Mouse (Mus musculus): ENCODE results near the gene Ccdc141. TPM values are rescaled to one million over a fixed set of nuclear protein-coding genes. Genes with fewer than 3 reads are reported as not detected.
"Not testable (repeated sequence)": the region's sequence is repeated elsewhere in the genome, so short reads cannot be mapped to it uniquely, and the experiment has no call there.

Gene Ccdc141
- total RNA-seq, 1 experiment from 2014 or later, result 10.7 TPM

DNA sequence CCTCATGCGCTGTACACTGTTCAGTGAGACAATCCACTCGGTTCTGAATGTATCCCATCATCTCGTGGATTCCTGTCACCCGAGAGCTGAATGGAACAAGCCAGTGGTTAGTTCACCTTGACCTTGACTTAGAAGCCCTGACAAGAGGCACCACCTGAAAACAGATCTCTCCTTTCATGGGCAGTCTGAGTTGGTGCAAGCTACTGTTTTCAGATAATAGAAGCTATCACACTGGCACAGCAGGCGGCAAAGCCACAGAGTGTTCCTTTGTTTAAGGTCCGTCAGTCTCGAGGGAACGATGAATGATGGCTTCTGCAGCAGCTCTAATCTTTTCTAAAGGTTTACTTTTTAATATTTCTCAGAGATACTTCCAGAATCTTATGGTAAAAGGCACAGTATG is 110.8 kb downstream of the Ccdc141 start:
- DNase-seq, result no peak

DNA sequence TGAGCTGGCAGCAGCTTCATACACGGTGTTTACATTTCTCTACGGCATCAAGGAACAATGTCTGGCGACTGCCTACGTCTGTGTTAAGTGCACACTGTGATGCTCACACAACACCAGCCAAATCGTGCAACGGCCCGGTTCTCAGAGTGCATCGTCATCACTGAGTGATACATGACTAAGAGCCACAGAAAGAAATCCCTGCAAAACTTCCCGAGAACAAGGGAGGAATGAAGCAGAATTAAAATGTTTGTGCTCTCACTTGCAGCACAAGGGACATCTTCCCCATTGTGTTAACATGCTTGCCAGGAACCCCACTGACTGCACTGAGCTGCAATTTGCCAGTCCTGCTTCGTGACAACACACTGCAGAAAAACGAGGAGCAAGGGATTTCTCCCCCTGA is 114.1 kb downstream of the Ccdc141 start:
- DNase-seq, result no peak

DNA sequence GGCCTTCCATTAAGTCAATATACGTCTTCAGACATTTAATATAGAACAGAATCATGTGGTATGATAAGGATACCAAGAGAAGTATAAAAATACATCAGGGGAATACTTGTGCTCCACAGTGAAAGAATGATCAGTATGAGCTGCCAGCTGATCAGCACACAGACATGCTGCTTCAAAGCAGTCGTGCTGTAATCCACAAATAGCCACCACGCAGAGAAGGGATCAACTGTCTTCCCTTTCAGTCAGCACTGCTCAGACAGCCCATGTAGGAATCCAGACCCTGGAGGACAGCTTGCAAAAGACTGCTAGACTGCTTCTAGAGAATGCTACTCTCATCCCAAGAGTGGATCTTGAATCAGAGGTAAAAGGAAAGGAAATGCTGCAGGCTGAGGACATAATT is 127.5 kb downstream of the Ccdc141 start:
- no peak for DNase-seq

DNA sequence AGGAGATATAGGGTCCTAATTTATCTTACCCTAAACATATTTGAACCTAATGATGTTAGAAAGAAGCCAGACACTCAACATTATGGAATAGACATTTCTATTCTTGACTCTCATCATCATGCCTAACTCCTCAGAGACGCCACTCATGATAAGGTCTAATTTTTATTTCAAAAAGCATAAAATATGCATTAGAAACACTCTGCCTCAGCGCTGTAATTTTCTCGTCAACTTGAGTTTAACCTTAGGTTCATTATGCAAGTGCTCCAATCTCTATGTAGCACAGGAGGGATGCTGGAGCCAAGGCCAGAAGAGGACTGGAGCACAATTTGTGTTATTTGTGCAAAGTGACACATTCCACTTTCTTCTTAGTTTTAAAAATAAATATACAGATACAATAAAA is 130.8 kb downstream of the Ccdc141 start:
- DNase-seq, result no peak

DNA sequence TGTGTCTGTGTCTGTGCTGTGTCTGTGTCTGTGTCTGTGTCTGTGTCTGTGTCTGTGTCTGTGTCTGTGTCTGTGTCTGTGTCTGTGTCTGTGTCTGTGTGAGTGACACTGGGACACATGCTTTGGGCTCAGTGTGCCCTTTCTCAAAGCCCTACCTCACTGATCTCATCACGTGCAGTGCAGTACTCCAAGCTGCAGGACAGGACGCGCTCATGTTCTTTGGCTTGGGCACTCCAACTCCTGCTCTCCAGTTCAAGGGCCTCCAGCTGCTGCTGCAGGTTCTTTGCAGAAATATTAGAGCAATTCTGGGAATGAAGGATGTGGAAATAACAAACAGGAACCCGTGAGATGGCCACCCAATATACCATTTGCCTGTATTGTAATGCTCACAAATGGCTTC is 131.2 kb downstream of the Ccdc141 start:
- DNase-seq, result no peak

DNA sequence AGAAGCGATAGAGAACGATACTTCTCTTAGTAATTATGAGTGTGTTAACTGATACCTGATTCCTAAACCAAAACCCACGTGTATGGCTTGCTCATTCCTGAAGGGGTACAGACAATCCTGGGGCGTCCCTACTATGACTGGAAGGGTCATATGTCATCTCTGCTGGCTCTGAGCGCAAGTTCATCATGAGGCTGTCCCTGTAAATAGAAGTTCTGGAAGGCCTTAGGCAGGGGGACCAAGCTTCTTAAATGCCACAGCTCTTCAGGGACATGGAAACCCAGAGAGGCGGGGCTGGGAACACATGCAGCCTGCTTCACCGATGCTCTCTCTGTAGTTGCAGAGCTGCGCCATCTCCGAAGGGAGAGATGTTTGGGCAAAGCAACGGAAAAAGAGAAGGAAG is 133.2 kb downstream of the Ccdc141 start:
- no peak for DNase-seq

DNA sequence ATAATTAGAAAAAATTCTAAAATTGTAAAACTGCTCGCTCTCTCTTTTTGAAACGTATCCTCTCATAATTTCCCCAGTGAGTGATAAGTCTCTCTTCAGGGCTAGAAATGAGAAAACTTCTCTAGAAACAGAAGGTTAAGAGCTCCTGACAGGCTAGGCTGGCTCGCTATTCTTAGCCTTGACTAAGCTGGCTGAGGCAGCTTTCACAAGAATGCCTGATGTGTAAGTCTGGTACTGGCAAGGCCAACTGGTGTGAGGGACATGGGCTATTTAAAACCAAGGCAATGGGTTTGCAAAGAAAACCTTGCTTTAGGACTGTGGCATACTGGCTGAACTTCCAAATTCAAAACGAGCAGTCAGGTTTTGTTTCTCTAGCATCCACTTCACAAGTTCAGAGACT is 136.3 kb downstream of the Ccdc141 start:
- no peak for DNase-seq

DNA sequence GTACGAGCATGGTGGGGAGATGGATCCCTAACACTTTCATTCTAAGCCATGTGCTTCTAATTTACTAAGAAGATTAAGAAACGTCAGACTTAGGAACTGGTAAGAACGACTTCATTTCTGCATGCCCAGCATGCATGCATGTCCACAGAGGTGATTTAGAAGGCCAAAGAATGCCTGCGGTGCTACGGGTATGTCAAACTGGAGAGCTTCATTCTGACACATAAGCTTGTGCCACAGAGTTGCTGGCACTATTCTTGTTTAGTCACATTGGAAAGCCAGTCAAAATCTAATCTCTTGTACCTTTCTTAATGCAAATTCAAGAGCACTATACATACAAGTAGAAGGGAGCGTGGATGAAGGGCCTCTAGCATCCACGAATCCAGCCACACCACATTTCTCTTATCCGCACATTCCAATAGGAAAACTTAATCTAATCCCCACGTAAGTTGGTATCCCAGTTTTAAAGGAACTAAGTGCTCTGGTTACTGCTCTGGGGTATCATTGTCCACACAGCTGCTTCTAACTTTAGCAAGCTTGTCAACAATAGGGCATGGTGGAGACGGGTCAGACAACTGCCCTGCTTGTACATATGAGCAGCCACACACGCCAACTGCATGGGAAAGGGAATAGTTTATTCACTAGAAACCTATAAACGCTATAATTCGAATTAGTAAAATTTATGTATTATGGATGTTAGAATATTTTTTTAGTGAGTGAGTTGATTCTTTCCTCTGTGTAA is 136.9 kb downstream of the Ccdc141 start:
- DNase-seq, result no peak

DNA sequence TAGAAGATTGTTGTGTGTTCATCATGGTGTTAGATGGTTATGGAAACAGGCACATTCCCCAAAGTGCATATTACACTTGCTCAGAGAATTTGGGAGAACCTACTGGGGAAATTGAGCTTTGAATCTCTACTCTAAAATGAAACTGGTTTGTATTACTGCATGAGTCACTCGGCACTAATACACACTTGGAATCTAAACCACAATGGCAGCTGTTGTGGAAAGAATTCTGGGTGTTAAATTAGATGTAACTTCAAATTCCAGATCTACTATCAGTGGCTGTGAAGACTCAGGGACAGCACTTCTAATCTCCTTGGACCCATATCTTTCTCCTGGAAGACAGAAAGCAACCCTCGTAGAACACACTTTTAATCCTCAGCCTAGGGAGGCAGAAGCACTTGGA is 149.8 kb downstream of the Ccdc141 start:
- no peak for DNase-seq

DNA sequence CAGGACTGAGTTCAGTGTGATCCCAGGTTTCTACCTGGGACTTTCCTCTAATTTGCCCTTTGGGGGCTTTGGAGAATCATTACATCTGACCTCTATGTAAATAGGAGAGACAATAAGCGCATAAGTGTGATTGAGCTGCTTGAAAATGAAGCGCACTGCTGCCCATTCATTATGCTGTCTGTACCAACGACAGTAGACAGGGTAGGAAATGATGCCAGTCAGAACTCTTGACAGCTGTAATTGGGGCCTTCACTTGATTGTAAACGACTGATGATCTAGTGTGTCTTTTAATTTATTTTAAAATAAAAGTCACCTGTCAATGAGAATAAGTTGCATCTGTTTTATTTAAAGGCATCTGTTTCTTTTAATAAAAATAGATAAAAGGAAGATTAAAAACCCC is 152.7 kb downstream of the Ccdc141 start:
- no peak for DNase-seq

DNA sequence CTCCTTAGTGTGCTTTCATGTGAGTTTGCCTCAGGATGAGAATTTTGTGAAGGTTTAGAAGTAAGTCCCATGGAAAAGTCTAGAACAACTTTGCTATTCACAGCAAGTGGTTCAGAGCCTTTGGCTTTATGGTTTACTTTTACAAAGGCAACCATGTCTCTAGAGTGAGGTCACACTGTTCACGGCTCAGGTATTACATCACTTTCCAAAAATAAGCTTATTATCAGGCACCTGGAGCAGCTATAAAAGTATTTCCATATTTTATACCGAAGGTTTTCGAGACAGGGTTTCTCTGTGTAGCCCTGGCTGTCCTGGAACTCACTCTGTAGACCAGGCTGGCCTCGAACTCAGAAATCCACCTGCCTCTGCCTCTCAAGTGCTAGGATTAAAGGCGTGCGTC is 157.0 kb downstream of the Ccdc141 start:
- not testable (repeated sequence) for DNase-seq

DNA sequence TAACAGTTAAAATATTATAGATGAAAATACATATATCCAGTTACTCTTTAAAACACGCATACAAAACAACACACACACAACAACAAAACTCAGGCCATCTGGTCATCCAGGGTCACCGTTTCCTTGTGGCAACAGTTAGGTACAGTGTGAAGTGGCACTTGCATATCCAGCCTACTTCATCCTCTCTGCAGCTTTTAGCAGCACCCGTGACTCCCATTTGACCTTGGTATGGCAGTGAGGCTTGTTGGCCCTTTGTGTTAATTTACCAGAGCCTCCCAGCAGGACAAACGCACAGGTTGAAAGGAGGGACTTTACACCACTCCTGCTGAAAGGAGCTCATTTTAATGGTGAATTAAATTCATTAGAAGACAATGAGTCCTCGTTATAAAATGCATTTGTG is 158.5 kb downstream of the Ccdc141 start:
- no peak for DNase-seq

DNA sequence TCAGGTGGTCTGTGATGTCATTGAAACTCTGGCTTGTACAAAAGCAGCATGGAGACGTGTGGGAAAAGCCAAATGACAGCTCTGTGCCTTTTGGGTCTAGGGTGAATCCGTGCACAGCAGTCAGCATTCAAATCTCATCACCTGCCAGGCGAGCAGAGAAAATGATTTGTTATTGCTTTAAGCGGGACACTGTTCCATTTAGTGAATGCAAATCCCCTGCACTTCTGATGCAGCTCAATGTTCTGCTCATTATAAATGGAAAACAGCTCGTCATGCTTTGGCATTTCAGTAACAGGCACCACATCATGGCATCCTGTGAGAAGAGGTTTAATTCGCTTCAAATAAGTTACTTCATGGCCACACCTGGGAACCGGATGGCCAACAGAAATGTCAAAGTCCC is 163.4 kb downstream of the Ccdc141 start:
- DNase-seq, result no peak

DNA sequence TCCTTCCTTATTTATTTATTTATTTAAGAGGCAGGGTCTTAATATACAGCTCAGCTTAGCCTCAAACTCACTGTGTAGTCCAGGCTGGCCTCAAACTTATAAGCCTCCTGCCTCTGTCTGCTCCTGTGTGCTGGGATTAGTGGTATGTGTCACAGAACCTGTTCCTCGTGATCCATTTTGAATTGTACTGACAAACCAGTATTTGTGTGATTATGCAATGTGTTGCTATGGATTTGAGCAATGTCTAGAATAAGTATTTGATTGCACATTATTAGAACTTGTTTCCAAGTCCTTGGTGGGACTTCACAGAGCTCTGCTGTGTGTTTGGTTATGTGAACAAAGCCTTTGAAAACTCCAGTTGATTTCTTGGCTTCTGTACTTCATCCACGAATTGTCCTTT is 167.3 kb downstream of the Ccdc141 start:
- no peak for DNase-seq

DNA sequence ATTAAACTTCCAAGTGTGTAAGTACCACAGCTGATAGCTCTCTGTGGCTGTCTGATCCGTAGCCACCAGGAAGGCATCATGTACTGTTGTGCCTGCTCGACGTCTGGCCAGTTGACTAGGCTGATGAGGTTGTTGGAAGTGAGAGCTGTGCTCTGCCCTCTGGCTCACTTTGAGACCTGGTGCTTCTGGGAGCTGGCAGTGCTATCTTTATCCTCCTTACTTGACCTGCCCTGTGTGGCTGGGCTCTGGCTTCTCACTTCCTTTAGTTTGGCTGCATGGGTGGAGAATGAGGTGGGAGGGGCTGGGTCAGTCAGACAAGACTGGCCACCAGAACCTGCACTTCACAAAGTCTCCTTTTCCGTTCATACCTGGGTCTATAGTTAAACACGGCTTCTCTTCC is 172.1 kb downstream of the Ccdc141 start:
- DNase-seq, result no peak

DNA sequence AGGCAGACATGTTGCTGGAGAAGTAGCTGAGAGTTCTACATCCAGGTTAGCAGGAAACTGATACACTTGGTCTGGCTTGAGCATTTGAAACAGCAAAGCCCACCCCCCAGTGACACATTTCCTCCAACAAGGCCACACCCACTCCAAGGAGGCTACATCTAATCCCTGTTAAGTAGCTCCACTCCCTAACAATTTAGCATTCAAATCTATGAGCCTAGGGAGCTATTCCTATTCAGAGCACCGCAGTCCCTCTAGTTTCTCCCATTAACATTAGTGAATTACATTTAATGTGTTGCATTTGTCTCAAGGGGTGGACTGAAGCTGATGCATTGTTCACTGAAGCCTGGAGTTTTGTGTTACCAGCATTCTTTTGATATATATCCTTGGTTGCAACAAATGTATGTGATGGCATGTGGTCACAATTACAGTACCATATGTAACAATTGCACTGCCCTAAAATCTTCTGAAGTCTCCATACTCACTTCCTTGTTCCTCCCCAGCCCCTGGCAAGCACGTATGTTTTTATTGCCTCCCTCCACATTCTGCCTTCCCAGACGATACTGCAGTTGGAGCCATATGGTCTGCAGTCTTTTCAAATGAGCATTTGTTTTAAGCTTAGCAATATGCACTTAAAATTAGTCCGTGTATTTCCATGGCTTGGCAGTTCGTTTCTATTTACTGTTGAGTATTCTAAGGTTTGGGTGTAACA is 177.8 kb downstream of the Ccdc141 start:
- no peak for DNase-seq

DNA sequence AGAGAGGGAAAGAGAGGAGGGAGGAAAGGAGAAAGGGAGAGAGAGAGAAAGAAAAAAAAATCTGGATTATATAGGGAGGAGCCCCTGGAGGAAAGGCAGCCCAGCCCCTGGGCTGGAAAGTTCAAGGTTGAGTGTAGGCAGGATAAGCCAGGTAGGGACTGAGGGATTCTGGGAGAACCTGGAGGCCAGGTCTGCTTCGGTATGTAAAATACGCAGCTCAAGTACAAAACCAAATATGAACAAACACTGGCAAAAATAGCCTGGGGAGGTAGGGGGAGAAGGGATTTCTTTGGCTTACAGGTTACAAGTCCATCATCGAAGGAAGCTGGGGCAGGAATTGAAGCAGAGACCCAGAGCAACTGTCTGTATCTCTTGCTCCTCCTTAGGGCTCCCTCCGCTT is 183.1 kb downstream of the Ccdc141 start:
- DNase-seq, result no peak

DNA sequence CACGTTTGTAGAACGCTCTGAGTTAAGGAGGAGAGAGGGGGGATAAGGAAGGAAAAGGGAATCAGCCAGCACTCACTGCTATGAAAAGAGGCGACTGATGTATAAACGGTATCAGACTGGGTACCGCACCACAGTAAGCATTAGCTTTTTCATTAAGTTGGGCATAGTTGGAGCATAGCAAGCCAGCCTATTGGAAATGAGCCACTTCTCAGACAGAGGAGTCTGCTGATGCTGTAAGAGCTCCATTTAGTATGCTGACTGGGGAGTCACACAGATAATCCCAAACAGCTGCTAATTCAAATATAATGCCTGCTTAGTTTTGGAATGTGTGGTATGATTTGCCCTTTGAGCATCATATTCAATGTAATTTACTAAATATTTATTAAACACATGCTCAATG is 186.1 kb downstream of the Ccdc141 start:
- no peak for DNase-seq

DNA sequence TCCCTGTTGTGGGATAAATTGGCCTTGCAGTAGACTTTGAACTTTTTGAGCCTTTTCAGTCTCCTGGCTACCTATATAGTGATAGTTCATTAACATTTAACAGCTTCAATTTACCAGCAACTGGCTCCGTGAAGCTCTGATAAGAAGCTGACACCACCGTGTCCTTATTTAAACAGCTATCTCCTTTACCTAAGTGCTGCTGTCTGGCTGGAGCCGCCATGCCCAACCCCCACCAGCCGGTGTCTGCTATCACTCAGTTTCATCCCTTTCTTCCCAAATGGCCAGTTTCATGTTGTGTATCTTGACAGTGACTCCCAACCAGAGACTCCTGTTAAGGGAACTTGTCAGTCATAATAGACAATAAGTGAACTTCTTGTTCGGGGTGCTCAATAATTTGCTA is 186.8 kb downstream of the Ccdc141 start:
- DNase-seq, result no peak

DNA sequence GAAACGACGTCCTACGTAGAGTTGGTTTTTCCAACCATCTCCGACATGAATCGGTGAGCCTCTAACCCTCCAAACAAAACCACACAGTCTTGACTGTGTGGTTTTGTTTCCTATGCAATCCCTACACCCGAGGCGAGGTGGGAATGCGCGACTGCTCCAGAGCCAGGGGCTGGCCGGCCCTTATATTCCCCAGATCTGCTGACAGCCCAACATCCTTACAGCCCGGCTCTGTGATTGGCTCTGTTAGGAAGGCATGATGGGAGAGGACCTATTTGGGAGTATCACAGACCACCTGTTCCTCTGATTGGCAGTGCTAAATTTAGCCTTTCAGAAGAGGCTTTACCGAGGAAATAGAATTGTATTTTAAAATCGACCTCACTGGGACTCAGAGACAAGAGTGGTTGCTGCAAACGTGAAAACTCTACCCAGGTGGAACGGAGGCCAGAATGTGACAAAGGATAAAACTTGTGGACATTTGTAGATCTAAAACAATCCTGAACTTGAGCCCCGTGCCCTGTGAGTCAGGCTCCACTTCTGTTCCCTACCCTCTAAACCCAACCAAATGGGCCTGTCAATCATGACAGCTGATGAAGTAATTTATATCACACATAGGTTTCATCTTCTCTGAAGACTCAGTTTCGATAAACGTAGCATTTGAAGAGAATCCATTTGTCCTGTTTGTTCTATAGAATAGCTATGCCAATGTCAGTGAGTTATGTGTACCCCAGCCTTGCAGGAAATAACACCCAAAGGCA is 187.9 kb downstream of the Ccdc141 start, which contains the start of gene Ttn:
Gene Ttn (minus strand): TSS at position 157 of the 755 bp plus-strand sequence.
- no peak for DNase-seq

DNA sequence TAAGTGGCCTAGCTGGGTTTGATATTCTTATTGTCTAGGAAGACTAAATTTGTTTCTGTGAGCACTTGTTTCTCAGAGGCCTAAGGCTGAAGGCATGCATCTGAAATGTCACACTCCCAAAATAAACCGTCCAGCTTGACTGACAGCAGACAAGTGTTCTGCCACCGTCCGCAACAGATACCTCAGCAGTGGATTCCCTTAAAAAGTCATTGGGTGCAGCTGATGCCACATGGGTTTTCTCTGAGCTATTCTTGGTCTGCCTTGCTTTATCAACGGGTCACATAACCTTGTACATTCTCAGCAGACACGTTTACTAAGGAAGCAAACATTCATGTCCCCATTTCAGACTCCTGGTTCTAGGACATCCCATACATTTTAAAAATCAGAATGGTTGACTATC is 188.7 kb downstream of the Ccdc141 start:
- no peak for DNase-seq

DNA sequence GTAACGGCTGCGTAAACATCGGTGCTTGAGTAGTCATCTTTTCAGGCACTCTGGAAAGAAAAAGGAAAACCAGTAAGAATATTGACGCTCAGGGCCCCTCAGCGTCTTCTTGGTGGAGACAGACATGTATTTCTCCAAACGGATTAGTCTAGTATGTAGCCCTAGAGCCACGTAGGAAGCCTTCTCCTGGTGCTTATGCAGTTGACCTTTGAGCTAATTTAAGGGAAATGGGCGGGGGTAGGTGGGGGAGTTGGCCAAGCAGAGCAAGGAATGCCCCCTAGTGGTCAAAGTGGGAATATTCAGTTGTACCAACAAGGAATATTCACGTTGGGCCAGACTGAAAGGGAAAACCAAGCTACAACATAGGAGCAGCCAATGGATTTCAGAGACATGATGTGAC is 190.3 kb downstream of the Ccdc141 start:
- DNase-seq, result no peak

DNA sequence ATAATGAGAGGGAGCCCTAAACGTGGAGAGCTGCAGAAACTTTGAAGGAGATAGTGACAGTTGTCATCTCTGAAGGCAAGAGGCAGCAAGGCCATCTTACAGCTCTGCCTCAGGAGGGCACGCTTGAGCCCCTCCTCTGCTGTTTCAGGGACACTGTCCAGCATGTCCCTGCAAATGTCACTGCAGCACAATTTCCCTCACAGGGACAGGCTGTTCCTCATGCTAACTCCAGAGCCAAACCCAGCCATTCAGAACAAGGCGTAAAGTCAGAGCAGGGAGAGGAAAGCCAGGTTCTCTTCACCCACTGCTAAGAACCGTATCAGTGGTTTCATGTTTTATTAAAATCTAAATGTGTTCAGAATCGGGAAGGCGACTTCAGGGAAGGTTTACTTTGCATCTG is 192.8 kb downstream of the Ccdc141 start:
- DNase-seq, result no peak
